Mouse (Mus musculus) forebrain, embryonic 16.5 days (tissue): ENCODE data around the gene Gse1. TPM values are rescaled to one million over a fixed set of nuclear protein-coding genes. Genes with fewer than 3 reads are reported as not detected.

Experiments
- ATAC-seq: fragments of 200-750 bp; cut with Nextera tagmentation; 2 replicates; pipeline ENCODE4 v1.8.0; 2017; ENCODE audit warnings: mild to moderate bottlenecking, moderate library complexity
- H3K27ac ChIP-seq: fragments of 300-500 bp; sonication (generic); 2 replicates; pipeline ENCODE4 v1.5.1; 2014; ENCODE audit warnings: low read length, control low read depth
- H3K27me3 ChIP-seq: fragments of 300-500 bp; sonication (generic); replicated peaks from 2 replicates; pipeline ENCODE4 v1.6.1; 2014; ENCODE audit warnings: low read length; ENCODE audit not compliant: control insufficient read depth, insufficient read depth
- H3K36me3 ChIP-seq: fragments of 300-500 bp; sonication (generic); 2 replicates; pipeline ENCODE4 v1.6.1; 2014; ENCODE audit not compliant: control insufficient read depth, insufficient read depth
- H3K4me1 ChIP-seq: fragments of 300-500 bp; sonication (generic); replicated peaks from 2 replicates; pipeline ENCODE4 v1.6.1; 2014; ENCODE audit warnings: low read length; ENCODE audit not compliant: control insufficient read depth, insufficient read depth
- H3K4me2 ChIP-seq: fragments of 300-500 bp; sonication (generic); 2 replicates; pipeline ENCODE4 v1.6.1; 2014; ENCODE audit warnings: mild to moderate bottlenecking, low read length, control low read depth
- H3K4me3 ChIP-seq: fragments of 300-500 bp; sonication (generic); replicated peaks from 2 replicates; pipeline ENCODE4 v1.5.1; 2014; ENCODE audit warnings: mild to moderate bottlenecking, low read length, control low read depth
- H3K9ac ChIP-seq: fragments of 300-500 bp; sonication (generic); replicated peaks from 2 replicates; pipeline ENCODE4 v1.6.1; 2014; ENCODE audit warnings: low read depth, low read length, control low read depth
- H3K9me3 ChIP-seq: fragments of 300-500 bp; sonication (generic); 2 replicates; pipeline ENCODE4 v1.6.1; 2016; ENCODE audit warnings: low read length; ENCODE audit not compliant: control insufficient read depth
- WGBS: fragments of 180-500 bp; shearing (Covaris S2); extraction: QIAGEN DNeasy Blood & Tissue Kit; methylation state at CpG from one replicate; pipeline ENCODE4 v1.1.7; 2014; 5-methylcytosine and 5-hydroxymethylcytosine counted together
- microRNA-seq: library from miRNA; unstranded; fragments of <30 nt; microRNA quantifications from one replicate; pipeline ENCODE4, GENCODE M21; 2017
- polyA plus RNA-seq: library from polyadenylated mRNA; unstranded; fragments of >200 nt; fragmentation: Nextera tagmentation; extraction: Ambion mirVana; gene quantifications from 2 replicates; pipeline ENCODE4 v1.2.1, GENCODE M21; 2015

Gse1 gene
- polyA plus RNA-seq, 1 experiment from 2014 or later: 34.9 TPM

DNA sequence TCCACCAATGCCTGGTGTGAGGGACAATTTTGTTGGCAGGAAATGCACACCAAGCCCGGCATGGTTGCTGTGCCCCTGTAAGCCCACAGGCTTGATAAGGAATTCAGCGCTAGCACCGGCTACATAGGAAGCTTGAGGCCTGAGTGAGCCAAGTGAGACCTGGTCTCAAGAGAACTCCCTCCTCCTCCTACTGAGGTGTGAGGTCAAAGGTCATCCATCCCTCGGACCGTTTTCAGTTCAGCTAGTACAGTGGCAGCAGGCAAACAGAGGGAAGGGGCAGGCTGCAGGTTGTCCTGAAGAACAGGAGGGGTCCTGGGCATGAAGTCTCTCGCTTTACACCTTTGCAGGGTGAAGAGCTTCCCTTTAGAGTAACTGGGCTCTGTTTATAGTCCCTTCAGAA lies 402.6 kb downstream of the Gse1 start:
- Histone ChIP-seq H3K4me3 (no peak overlapping the region), H3K4me2 (no peak overlapping the region), H3K9me3 (no peaks in the 10 kb centered on the region), H3K4me1 (peaks cover 8% of the 10 kb centered on the region), H3K9ac (no peak overlapping the region), H3K36me3 (no peaks in the 10 kb centered on the region), H3K27ac (no peak overlapping the region), H3K27me3 (peaks cover 14% of the 10 kb centered on the region)
- 63% methylated on average over 6 of the region's 6 CpGs for WGBS
- no peak for ATAC-seq

Small RNA genes lying within 50 kb of the gene (microRNA-seq; reads per million reads assigned to microRNA genes)
- gene Gm22715: not detected
- gene Mir7687: 1.0 reads per million

Other genes starting within 250 kb of the Gse1 start
- 1.2 and 1.5 TPM in 2 replicates for gene Crispld2, start 236.0 kb upstream of the Gse1 start, polyA plus RNA-seq
- gene Zdhhc7, start 127.0 kb upstream of the Gse1 start, polyA plus RNA-seq: 28.9 and 29.7 TPM in 2 replicates
- gene 6430548M08Rik, start 114.3 kb upstream of the Gse1 start, polyA plus RNA-seq: 27.5 and 29.2 TPM in 2 replicates
- 1.3 and 1.8 TPM in 2 replicates for gene Fam92b, start 51.0 kb upstream of the Gse1 start, polyA plus RNA-seq